Mouse (Mus musculus) heart, embryonic 14.5 days (tissue): ENCODE results near the gene Fitm1. TPM values are rescaled to one million over a fixed set of nuclear protein-coding genes. Genes with fewer than 3 reads are reported as not detected.

Source experiments
- ATAC-seq: fragments of 200-750 bp; cut with Nextera tagmentation; 2 replicates; pipeline ENCODE4 v1.8.0; 2017; ENCODE audit warnings: low read depth, moderate TSS enrichment; ENCODE audit not compliant: insufficient number of reproducible peaks, insufficient read depth, low FRiP score
- H3K27ac ChIP-seq, 2 experiments: fragments of 200-500 bp in 1 of 2; fragments of 300-500 bp in 1 of 2; sonication (generic) in 1 of 2; replicated peaks in 1 of 2; 2 replicates each; pipeline ENCODE4 v1.5.1; 2012 to 2014; ENCODE audit warnings: low read depth in 2 of 2, low read length in 2 of 2, control low read depth in 1 of 2, mild to moderate bottlenecking in 1 of 2, mixed read lengths in 1 of 2; ENCODE audit not compliant: control insufficient read depth in 1 of 2, insufficient read depth in 1 of 2
- H3K27me3 ChIP-seq: fragments of 300-500 bp; sonication (generic); 2 replicates; pipeline ENCODE4 v1.6.1; 2014; ENCODE audit warnings: mild to moderate bottlenecking, low read length, control low read depth; ENCODE audit not compliant: control insufficient read depth, insufficient read depth
- H3K36me3 ChIP-seq: fragments of 300-500 bp; sonication (generic); 2 replicates; pipeline ENCODE4 v1.6.1; 2014; ENCODE audit warnings: mild to moderate bottlenecking, control low read depth, low read length, mixed read lengths; ENCODE audit not compliant: control insufficient read depth, insufficient read depth
- H3K4me1 ChIP-seq, 2 experiments: fragments of 200-500 bp in 1 of 2; fragments of 300-500 bp in 1 of 2; sonication (generic) in 1 of 2; 2 replicates each; pipeline ENCODE4 v1.6.1; 2012 to 2014; ENCODE audit warnings: low read length in 2 of 2, control low read depth in 1 of 2, mixed read lengths in 1 of 2; ENCODE audit not compliant: control insufficient read depth in 2 of 2, insufficient read depth in 2 of 2
- H3K4me2 ChIP-seq: fragments of 300-500 bp; sonication (generic); 2 replicates; pipeline ENCODE4 v1.6.1; 2014; ENCODE audit warnings: mild to moderate bottlenecking, low read length
- H3K4me3 ChIP-seq, 2 experiments: fragments of 200-500 bp in 1 of 2; fragments of 300-500 bp in 1 of 2; sonication (generic) in 1 of 2; 2 replicates each; pipeline ENCODE4 v1.5.1; 2012 to 2014; ENCODE audit warnings: low read length in 2 of 2, mild to moderate bottlenecking in 2 of 2, control low read depth in 1 of 2, low read depth in 1 of 2, moderate library complexity in 1 of 2; ENCODE audit not compliant: control insufficient read depth in 1 of 2, insufficient read depth in 1 of 2
- H3K9ac ChIP-seq: fragments of 300-500 bp; sonication (generic); 2 replicates; pipeline ENCODE4 v1.6.1; 2014; ENCODE audit warnings: mild to moderate bottlenecking, low read length
- H3K9me3 ChIP-seq: fragments of 300-500 bp; sonication (generic); 2 replicates; pipeline ENCODE4 v1.6.1; 2016; ENCODE audit warnings: low read length, control low read depth; ENCODE audit not compliant: control insufficient read depth
- WGBS: fragments of 180-500 bp; shearing (Covaris S2); extraction: QIAGEN DNeasy Blood & Tissue Kit; methylation state at CpG from one replicate; pipeline ENCODE4 v1.1.7; 2014; 5-methylcytosine and 5-hydroxymethylcytosine counted together
- polyA plus RNA-seq: library from polyadenylated mRNA; unstranded; fragments of >200 nt; fragmentation: Nextera tagmentation; extraction: Ambion mirVana; gene quantifications from 2 replicates; pipeline ENCODE4 v1.2.1, GENCODE M21; 2014

Fitm1 gene
- polyA plus RNA-seq, 1 experiment from 2014 or later = 102 TPM

DNA sequence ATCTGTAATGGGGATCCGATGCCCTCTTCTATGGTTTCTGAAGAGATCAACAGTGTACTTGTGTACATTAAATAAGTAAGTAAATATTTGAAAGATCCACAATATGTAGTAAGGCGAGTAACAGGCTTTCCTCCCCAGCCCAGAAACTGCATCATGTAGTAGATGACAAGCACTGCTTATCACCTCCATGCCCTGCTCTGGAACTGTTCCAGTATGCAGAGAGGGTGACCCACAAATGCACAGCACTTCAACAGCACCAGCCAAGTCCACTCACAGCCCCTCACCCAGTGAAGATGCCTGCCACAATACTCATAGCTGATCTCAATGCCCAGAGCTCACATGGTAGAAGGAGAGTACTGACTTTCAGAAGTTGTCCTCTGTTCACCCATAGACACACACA, 4.8 kb upstream of the Fitm1 start:
- H3K9ac ChIP-seq = no peak overlapping the region
- no peaks in the 10 kb centered on the region for H3K9me3 ChIP-seq
- no peak; the same call in 1 of the 2 replicates for ATAC-seq
- H3K4me2 ChIP-seq = no peak overlapping the region
- no peak overlapping the region for H3K4me3 ChIP-seq
- H3K27me3 ChIP-seq = no peaks in the 10 kb centered on the region
- peak overlapping the region in 1 of 2 experiments; percentile 41; a peak in 1 of 4 replicates for H3K27ac ChIP-seq
- H3K36me3 ChIP-seq = peaks cover 45% of the 10 kb centered on the region
- H3K4me1 ChIP-seq = peaks cover 8 to 22% of the 10 kb centered on the region in 2 experiments; a peak in 3 of 4 replicates
- WGBS = 71% methylated on average over 2 of the region's 2 CpGs

DNA sequence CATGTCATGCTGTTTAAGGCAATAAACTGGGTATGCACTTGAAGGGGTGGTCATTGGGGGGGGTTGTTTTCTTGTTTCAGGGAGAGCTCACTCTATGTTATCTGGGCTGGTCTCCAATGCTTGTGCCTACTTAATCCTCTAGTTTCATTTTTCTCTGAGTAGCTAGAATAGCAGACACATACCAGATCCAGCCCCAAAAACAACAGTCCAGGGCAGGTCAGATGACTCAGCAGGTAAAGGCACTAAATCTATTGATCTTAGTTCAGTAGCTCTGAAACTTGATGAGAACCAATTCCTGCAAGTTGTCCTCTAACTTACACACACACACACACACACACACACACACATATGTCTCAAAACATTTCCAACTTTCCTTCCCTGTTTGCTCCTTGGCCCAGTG, 3.7 kb upstream of the Fitm1 start:
- Histone ChIP-seq H3K9ac (no peak overlapping the region), H3K27ac (no peak overlapping the region), H3K27me3 (no peaks in the 10 kb centered on the region), H3K4me3 (no peak overlapping the region), H3K4me1 (peaks cover 16 to 31% of the 10 kb centered on the region in 2 experiments; a peak in 3 of 4 replicates), H3K4me2 (no peak overlapping the region), H3K36me3 (peaks cover 33% of the 10 kb centered on the region), H3K9me3 (no peaks in the 10 kb centered on the region)
- no peak for ATAC-seq

DNA sequence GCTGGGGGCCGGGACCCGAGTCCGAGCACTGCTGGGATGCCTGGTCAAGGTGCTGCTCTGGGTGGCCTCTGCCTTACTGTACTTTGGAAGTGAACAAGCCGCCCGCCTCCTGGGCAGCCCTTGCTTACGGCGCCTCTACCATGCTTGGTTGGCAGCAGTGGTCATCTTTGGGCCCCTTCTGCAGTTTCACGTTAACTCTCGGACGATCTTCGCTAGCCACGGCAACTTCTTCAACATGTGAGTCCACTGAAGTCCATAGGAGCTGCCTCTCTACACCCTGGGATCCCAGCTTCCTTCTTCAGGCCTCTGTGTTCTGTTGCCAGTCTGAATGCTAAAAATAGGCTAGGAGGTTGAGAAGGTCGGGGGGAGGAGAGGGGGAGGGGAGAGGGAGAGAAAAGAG, 294 bp downstream of the Fitm1 start:
- 18% methylated on average over 13 of the region's 13 CpGs for WGBS
- H3K9me3 ChIP-seq = no peaks in the 10 kb centered on the region
- peaks cover 11% of the 10 kb centered on the region for H3K36me3 ChIP-seq
- peak overlapping the region; percentile 98 to 99 for H3K27ac ChIP-seq
- H3K4me2 ChIP-seq = peak overlapping the region; percentile 66
- H3K4me3 ChIP-seq = peak overlapping the region; percentile 41 to 60
- H3K9ac ChIP-seq = peak overlapping the region; percentile 77
- peak; percentile 22; the same call in 1 of the 2 replicates for ATAC-seq
- no peaks in the 10 kb centered on the region for H3K27me3 ChIP-seq
- peaks cover 17 to 42% of the 10 kb centered on the region in 2 experiments; a peak in 3 of 4 replicates for H3K4me1 ChIP-seq

DNA sequence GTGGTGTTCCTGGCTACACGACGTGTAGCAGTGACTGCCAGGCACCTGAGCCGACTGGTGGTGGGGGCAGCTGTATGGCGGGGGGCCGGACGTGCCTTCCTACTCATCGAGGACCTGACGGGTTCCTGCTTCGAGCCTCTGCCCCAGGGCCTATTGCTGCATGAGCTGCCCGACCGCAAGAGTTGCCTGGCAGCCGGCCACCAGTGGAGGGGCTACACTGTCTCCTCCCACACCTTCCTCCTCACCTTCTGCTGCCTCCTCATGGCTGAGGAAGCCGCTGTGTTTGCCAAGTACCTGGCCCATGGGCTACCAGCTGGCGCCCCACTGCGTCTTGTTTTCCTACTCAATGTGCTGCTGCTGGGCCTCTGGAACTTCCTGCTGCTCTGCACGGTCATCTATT, 959 bp downstream of the Fitm1 start:
- peak overlapping the region; percentile 98 to 99 for H3K27ac ChIP-seq
- H3K27me3 ChIP-seq = no peaks in the 10 kb centered on the region
- WGBS = 46% methylated on average over 16 of the region's 16 CpGs
- peak overlapping the region; percentile 41 to 60 for H3K4me3 ChIP-seq
- peak overlapping the region; percentile 66 for H3K4me2 ChIP-seq
- no peak for ATAC-seq
- peaks cover 17 to 37% of the 10 kb centered on the region in 2 experiments; a peak in 3 of 4 replicates for H3K4me1 ChIP-seq
- H3K36me3 ChIP-seq = peaks cover 17% of the 10 kb centered on the region
- peak overlapping the region; percentile 77 for H3K9ac ChIP-seq
- H3K9me3 ChIP-seq = no peaks in the 10 kb centered on the region

DNA sequence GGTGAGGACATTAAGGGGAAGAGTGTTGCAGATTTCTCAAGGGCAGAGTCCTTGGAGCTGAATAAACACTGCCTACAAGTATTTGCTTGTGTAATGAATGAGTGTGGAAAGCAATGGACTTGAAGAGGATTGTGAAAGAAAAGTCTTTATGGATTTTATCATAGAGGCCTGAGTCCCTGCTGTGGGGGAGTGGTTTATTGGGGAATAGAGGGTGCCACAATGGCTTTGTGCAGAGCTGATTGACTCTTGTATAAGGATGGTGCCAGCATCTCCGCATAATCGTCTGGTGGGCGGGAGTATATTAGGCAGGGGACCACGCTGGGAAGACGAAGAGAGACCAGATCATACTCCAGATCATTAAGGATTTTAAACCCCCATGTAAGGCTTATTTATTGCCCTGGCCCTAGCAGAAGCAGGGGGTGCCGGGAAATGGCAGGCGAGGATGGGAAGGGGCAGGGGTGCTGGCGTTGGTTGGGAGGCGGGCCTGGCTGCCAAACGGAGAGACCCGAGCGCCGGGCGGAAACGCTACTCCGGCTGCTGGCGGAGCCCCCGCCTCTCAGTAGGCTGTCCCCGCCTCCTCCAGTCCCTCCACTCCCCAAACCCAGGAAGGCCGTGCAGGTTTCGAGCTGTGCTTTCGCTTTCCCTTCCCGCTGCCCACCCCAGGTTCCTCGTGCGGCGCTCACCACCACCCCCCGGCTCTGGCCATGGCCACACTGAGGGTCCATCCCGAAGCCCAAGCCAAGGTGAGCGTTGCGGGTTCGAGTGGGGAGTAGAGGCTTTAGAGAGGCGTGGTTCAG, 2.7 kb downstream of the Fitm1 start, which contains the start of gene Psme1:
Gene Psme1 (plus strand): TSS at position 253 of the 797 bp plus-strand sequence.
- H3K9ac ChIP-seq = peak within 1 kb of the TSS; percentile 98
- WGBS = under 1% methylated on average over 23 of the region's 32 CpGs

DNA sequence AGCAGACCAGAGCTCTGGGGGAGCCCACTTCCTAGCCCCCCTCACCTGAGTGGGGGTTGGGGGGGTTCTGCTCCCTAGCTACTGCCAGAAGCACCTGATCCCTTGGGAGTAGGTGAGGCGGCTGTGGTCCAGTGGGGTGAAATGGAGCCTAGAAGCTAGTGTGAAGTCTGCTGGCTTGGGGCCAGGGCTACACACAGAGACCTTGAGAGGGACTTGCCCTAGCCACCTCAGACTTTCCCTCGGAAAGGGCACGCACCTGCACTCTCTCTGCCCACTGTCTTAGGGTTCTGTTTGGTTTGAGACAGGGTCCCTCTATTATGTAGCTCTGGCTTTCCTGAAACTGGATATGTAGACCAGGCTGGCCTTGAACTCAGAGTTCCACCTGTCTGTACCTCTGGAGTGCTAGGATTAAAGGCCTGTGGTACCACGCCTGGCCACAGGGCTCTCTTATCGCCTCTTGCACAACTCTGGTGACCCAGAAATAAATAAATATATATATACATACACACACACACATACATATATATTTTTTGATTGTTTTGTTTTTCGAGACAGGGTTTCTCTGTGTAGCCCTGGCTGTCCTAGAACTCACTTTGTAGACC, 3.4 kb downstream of the Fitm1 start:
- ATAC-seq = 0 out of 2 replicates have a peak, but pooled peaks have one; percentile 8
- H3K9me3 ChIP-seq = no peaks in the 10 kb centered on the region
- peak overlapping the region; percentile 64 to 90 for H3K27ac ChIP-seq
- WGBS = 27% methylated on average over 6 of the region's 6 CpGs
- H3K9ac ChIP-seq = peak overlapping the region; percentile 98
- no peaks in the 10 kb centered on the region for H3K27me3 ChIP-seq
- H3K4me1 ChIP-seq = peaks cover 17 to 37% of the 10 kb centered on the region in 2 experiments; a peak in 3 of 4 replicates
- peaks cover 26% of the 10 kb centered on the region for H3K36me3 ChIP-seq
- peak overlapping the region; percentile 66 to 92 for H3K4me3 ChIP-seq
- peak overlapping the region; percentile 75 for H3K4me2 ChIP-seq

More for the DNA sequence above, 2.7 kb downstream of the Fitm1 start, which contains the start of gene Psme1:
- H3K4me2 ChIP-seq = peak within 1 kb of the TSS; percentile 75
- peak within 1 kb of the TSS; percentile 66 to 92 for H3K4me3 ChIP-seq
- H3K36me3 ChIP-seq = peaks cover 26% of the 10 kb centered on the region
- H3K9me3 ChIP-seq = no peaks in the 10 kb centered on the region
- peak within 1 kb of the TSS; percentile 76 to 98 for H3K27ac ChIP-seq
- ATAC-seq = peak; percentile 69
- H3K4me1 ChIP-seq = peaks cover 17 to 37% of the 10 kb centered on the region in 2 experiments; a peak in 3 of 4 replicates
- H3K27me3 ChIP-seq = no peaks in the 10 kb centered on the region

DNA sequence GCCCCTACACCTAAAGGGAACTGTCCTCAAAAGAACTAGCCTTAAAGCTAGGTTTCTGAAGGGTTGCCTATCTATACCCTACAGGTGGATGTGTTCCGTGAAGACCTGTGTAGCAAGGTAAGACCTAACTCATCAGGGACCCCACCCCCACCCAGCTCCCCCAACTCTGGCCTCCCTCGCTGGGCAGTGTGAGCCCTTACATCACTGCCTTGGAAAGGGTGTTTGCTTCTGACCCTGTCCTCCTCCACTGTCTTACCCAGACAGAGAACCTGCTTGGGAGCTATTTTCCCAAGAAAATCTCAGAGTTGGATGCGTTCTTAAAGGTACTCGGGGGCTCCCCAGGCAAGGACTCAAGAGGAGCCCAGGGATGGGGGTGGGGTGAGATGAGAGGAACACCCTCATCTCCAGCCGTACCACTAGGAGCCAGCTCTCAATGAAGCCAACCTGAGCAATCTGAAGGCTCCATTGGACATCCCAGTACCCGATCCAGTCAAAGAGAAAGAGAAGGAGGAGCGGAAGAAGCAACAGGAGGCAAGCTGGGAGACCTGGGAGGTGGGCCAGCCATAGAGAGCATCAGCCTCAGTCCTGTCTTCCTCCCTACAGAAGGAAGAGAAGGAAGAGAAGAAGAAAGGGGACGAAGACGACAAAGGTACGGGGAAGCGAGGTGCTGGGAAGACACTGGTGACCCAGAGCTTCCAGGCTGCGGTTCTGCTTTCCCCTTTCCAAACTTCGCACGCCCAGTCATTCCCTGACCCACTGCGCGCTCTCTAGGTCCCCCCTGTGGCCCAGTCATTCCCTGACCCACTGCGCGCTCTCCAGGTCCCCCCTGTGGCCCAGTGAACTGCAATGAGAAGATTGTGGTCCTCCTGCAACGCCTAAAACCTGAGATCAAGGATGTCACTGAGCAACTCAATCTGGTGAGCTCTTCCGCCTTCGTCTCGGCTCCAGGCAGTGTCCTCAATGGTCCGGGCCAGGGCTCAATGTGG, 4.4 kb downstream of the Fitm1 start:
- peaks cover 12 to 36% of the 10 kb centered on the region in 2 experiments; a peak in 3 of 4 replicates for H3K4me1 ChIP-seq
- ATAC-seq = no peak
- no peak overlapping the region for H3K4me3 ChIP-seq
- H3K27me3 ChIP-seq = no peaks in the 10 kb centered on the region
- no peak overlapping the region for H3K4me2 ChIP-seq
- H3K27ac ChIP-seq = no peak overlapping the region
- no peaks in the 10 kb centered on the region for H3K9me3 ChIP-seq
- peaks cover 26% of the 10 kb centered on the region for H3K36me3 ChIP-seq
- no peak overlapping the region for H3K9ac ChIP-seq
- 85% methylated on average over 23 of the region's 23 CpGs for WGBS
